Mouse (Mus musculus) urinary bladder, adult 18-20 months (tissue): ENCODE results near the gene Ugt2a2.
"Not testable (repeated sequence)": the region's sequence is repeated elsewhere in the genome, so short reads cannot be mapped to it uniquely, and the experiment has no call there.

ENCODE experiments used
- DNase-seq, 2 experiments: peaks; one replicate each; pipeline ENCODE4 v3.0.0; 2022; ENCODE audit warnings: low spot score in 2 of 2, mixed read lengths in 2 of 2

Gene Ugt2a2

GRCm38 (mm10) chr5:87482160-87482559 is at the start of gene Ugt2a2:
Gene Ugt2a2 (minus strand): TSS chr5:87482260.
- no peak for DNase-seq

DNA sequence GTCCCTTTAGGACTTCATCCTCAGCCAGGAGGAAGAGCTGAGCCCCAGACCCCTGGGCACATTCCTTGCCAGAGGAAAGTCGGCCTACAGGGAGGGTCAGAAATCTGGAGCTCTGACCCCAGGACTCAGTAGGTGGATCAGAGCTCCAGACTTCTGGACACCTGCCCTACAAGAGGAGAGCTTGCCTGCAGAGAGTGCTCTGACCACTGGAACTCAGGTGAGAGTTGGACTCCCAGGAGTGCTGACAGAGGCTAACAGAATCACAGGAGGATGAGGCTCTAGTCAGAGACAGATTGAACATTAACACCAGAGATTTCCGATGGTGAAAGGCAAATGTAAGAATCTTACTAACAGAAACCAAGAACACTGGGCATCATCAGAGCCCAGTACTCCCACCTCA is 41.5 kb upstream of the Ugt2a2 start:
- not testable (repeated sequence) for DNase-seq

DNA sequence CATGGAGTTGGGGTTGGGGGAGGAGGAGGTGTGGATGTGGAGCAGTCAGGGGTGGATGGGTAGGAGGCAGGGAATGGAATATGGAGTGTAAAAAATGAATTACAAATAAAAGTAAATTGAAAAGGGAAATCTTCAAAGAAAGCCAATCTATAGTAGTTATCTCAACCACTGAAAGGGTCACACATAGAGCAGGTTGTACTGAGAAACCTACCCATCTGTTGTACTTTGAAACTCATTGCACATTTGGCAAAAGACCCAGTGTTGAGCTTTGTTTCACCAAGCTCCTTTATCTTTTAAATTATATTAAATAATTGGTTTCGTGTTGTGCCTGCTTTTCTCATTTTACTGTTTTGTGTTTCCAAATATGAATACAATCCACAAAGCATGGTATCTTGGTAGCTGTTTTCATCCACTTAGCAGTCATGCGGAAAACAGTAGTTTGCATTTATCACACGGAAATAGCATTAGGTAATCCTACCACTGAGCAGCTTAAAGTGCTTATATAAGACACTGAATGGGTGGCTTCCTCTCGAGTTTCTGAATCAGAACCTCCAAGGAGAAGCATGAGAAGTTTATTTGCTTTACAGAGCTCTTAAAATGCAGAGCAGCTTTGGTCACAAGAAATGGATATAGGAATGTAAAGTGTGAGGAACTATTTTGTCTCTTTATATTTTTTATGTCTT is 23.9 kb upstream of the Ugt2a2 start:
- no peak for DNase-seq

- no peak for DNase-seq
Measured at GRCm38 (mm10) chr5:87502687-87503086, 20.6 kb upstream of the Ugt2a2 start.

GRCm38 (mm10) chr5:87499341-87499740 is 17.3 kb upstream of the Ugt2a2 start:
- no peak for DNase-seq

DNA sequence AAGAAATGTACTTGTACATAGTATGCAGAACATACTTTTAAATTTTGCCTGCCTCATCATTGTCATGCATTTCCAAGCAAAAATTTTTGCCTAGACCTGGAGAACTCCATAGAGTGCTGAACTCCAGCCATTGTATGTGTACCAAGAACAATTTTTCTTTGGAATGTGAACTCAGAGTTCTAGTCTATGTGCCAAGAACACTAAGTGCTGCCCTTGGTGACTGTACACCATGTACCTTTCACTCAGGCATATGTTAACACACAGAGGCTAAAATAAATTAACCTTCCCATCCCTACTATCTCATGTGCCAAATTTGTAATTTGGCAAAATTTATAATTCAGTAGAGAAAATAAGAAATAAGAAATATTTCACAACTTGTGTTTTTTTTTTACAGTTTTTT is 16.9 kb upstream of the Ugt2a2 start:
- no peak for DNase-seq

GRCm38 (mm10) chr5:87490771-87491170 is 8.7 kb upstream of the Ugt2a2 start, which contains the start of gene Ugt2a1:
Gene Ugt2a1 (minus strand): TSS chr5:87490871.
- no peak for DNase-seq

DNA sequence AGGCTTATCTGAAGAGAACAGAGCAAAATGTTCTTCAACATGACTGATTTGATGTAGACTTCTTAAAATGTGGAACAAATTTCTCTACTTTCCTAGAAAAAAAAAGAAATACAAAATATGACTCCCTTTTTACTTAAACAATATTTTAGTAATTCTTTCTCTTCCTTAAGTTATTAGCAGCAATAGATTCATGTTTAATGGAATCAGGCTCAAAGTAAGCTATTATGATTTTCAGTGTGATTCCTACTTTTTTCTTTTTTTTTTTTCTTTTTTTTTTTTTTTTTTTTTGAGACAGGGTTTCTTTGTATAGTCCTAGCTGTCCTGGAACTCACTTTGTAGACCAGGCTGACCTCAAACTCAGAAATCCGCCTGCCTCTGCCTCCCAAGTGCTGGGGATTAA is 4.6 kb upstream of the Ugt2a2 start, which contains the start of gene Gm43638:
Gene Gm43638 (minus strand): TSS at position 101 of the 400 bp plus-strand sequence.
- DNase-seq, result not testable (repeated sequence)

DNA sequence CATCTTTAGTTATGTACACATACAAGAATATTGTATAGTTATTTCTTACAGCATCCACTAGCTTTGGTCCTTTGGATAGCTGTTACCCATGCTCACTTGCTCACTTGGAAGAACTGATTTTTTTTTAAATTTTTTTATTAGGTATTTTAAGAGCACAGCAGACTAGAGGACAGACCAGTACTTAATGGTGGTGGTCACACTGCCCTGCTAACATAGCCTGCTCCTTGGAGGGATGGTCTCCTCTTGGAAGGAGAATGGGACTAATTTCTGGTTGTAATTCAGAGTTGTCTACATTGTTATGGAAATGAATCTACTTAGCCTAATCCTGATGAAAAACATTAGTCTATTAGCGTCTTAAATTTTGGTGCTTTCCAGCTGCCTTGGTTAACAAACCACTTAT is 23.2 kb downstream of the Ugt2a2 start:
- DNase-seq, result no peak

- no peak for DNase-seq
Measured at GRCm38 (mm10) chr5:87457701-87458100, 24.4 kb downstream of the Ugt2a2 start.

DNA sequence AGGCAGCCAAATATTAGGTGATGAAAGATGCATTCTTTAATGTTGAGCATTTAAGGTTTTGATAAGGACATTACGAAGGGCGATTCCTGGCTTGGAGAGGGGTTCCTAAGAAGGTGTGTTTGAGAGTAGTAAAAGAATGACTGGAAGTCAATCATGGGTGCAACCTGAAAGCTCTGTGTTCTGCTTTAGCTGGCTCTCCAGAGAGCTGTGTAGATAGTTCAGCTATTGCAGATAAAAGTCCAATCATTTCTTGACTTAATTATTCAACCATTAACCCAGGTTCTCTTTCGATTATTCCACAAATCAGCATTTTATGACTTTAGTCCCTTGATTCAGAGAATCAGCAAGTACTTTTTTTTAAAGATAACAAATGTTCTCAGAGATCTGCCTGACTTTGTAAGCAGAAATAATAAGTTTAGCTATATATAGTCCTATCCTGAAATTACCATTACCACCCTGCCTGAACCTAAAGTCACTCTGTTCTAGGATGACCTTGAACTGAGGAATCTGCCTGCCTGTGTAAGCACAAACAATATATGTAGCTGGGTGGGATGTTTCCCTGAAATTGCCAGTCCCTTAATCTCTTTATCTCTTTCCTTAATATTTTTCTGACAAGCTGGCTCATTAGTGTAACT is 25.7 kb downstream of the Ugt2a2 start:
- no peak for DNase-seq

GRCm38 (mm10) chr5:87455519-87455918 is 26.5 kb downstream of the Ugt2a2 start:
- DNase-seq, result no peak

- DNase-seq, result not testable (repeated sequence)
Measured at GRCm38 (mm10) chr5:87452514-87452913, 29.5 kb downstream of the Ugt2a2 start.

DNA sequence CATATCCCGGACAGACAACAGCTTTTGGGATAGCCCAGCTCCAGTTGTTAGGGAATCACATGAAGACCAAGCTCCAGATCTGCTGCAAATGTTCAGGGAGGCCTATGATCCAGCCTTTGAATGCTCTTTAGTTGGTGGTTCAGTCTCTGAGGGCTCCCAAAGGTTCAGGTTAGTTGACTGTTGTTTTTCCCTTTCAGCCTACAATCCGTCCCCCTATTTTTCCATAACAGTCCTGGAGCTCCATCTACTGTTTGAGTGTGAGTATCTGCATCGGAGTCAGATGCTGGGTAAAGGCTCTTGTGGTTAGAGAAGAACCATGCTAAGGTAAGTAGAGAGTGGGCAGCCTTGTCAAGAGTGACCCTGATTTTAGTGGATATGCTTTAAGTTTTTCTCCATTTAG is 45.8 kb downstream of the Ugt2a2 start:
- DNase-seq, result peak in 1 of 2 experiments; percentile 0

GRCm38 (mm10) chr5:87425676-87426075 is 56.4 kb downstream of the Ugt2a2 start:
- DNase-seq, result no peak

- not testable (repeated sequence) for DNase-seq
Measured at GRCm38 (mm10) chr5:87424041-87424440, 58.0 kb downstream of the Ugt2a2 start, which contains the start of gene Ugt2b38. Gene Ugt2b38 (minus strand): TSS chr5:87424203.
